In genomic region chrX:73921285-73921822, GRCm38 (mm10) we compare ENCODE assay signal across 9 mouse cellular contexts. TPM values are rescaled to one million over a fixed set of nuclear protein-coding genes. Genes with fewer than 3 reads are reported as not detected.
DNase-seq lines count a peak whose midpoint lies in the region; ATAC-seq and TF ChIP-seq lines count a peak whose summit lies in the region.
"Had no signal": no experiment of that assay in that cellular context is flagged by ENCODE, and none has a peak within 500 bp of the region (broad histone marks: within the 10 kb centered on the region; RNA-seq: fewer than 3 reads in every experiment).

No protein-coding gene starts in this region.

- H3K27ac ChIP-seq in gastrocnemius, adult 2 months: peak overlapping the region; percentile 91
- peak overlapping the region; percentile 75 for H3K27ac ChIP-seq in embryonic facial prominence, embryonic 15.5 days (replicated peaks)
- H3K27ac ChIP-seq in intestine, postnatal 0 days (ENCODE audit: low read depth, low read length): peak overlapping the region; percentile 46
- peak overlapping the region; percentile 83 for H3K27ac ChIP-seq in neural tube, embryonic 13.5 days (replicated peaks)

- no peaks in the 10 kb centered on the region for H3K4me1 ChIP-seq in embryonic facial prominence, embryonic 15.5 days
- no peaks in the 10 kb centered on the region for H3K4me1 ChIP-seq in intestine, postnatal 0 days (replicated peaks; ENCODE audit: control insufficient read depth, insufficient read depth, low read length)
- peaks cover 8% of the 10 kb centered on the region for H3K4me1 ChIP-seq in neural tube, embryonic 13.5 days (replicated peaks)

- no peaks in the 10 kb centered on the region for H3K27me3 ChIP-seq in embryonic facial prominence, embryonic 15.5 days
- H3K27me3 ChIP-seq in intestine, postnatal 0 days (replicated peaks; ENCODE audit: control insufficient read depth, insufficient read depth, low read length): no peaks in the 10 kb centered on the region
- H3K27me3 ChIP-seq in neural tube, embryonic 13.5 days: no peaks in the 10 kb centered on the region

- peak overlapping the region; percentile 85 for H3K4me3 ChIP-seq in gastrocnemius, adult 2 months
- peak overlapping the region; percentile 58 for H3K4me3 ChIP-seq in embryonic facial prominence, embryonic 15.5 days (replicated peaks)
- H3K4me3 ChIP-seq in intestine, postnatal 0 days (ENCODE audit: low read depth, low read length): peak overlapping the region; percentile 47
- peak overlapping the region; percentile 56 for H3K4me3 ChIP-seq in neural tube, embryonic 13.5 days

- peaks cover 8% of the 10 kb centered on the region; the same call in 1 of the 2 replicates for H3K36me3 ChIP-seq in embryonic facial prominence, embryonic 15.5 days
- H3K36me3 ChIP-seq in intestine, postnatal 0 days (ENCODE audit: control insufficient read depth, insufficient read depth): peaks cover 2% of the 10 kb centered on the region; the same call in 1 of the 2 replicates
- H3K36me3 ChIP-seq in neural tube, embryonic 13.5 days: peaks cover 9% of the 10 kb centered on the region; the same call in 1 of the 2 replicates

- H3K9ac ChIP-seq in embryonic facial prominence, embryonic 15.5 days: peak overlapping the region; percentile 51
- peak overlapping the region; percentile 48 for H3K9ac ChIP-seq in intestine, postnatal 0 days (ENCODE audit: low read depth, low read length)
- peak overlapping the region; percentile 76 for H3K9ac ChIP-seq in neural tube, embryonic 13.5 days

- TF ChIP-seq CTCF in gastrocnemius, adult 2 months (IDR thresholded peaks at IDR 0.05): no peak
- no peak for TF ChIP-seq CTCF in intestine, postnatal 0 days (IDR thresholded peaks at IDR 0.05; ENCODE audit: low read depth)

- DNase-seq in gastrocnemius, adult 2 months: no peak
- DNase-seq in gastrocnemius, postnatal 25 days: no peak
- peak; percentile 54 for DNase-seq in 3T3-L1 (ENCODE audit: low read depth, low spot score)
- no peak for DNase-seq in right cerebral cortex, postnatal 10 days (ENCODE audit: low spot score in 2 of 2)
- no peak for DNase-seq in frontal cortex, postnatal 36 days (ENCODE audit: low spot score in 2 of 2)

- 14% methylated on average over 34 of the region's 34 CpGs for WGBS in embryonic facial prominence, embryonic 15.5 days
- 15% methylated on average over 34 of the region's 34 CpGs for WGBS in intestine, postnatal 0 days
- 16% methylated on average over 34 of the region's 34 CpGs for WGBS in neural tube, embryonic 13.5 days

- intact Hi-C loops in gastrocnemius, adult 2 months (cut with DNase I): loop anchor here (5.0 kb wide), 1 partner anchor 41 kb away; no protein-coding TSS in a partner anchor

- no peaks in the 10 kb centered on the region for H3K9me3 ChIP-seq in embryonic facial prominence, embryonic 15.5 days (replicated peaks)
- H3K9me3 ChIP-seq in intestine, postnatal 0 days (ENCODE audit: control insufficient read depth): no peaks in the 10 kb centered on the region
- no peaks in the 10 kb centered on the region for H3K9me3 ChIP-seq in neural tube, embryonic 13.5 days

- H3K4me2 ChIP-seq in embryonic facial prominence, embryonic 15.5 days (replicated peaks): peak overlapping the region; percentile 68
- H3K4me2 ChIP-seq in intestine, postnatal 0 days (replicated peaks; ENCODE audit: low read depth): peak overlapping the region; percentile 62
- H3K4me2 ChIP-seq in neural tube, embryonic 13.5 days: peak overlapping the region; percentile 74

- peak; percentile 30; the same call in 1 of the 2 replicates for ATAC-seq in embryonic facial prominence, embryonic 15.5 days (ENCODE audit: insufficient number of reproducible peaks, low FRiP score, low TSS enrichment, low read depth)
- peak; percentile 35 for ATAC-seq in intestine, postnatal 0 days
- ATAC-seq in neural tube, embryonic 13.5 days (ENCODE audit: low read depth): peak; percentile 26

RNA-seq across cellular contexts. Expression of gene Arhgap4, which starts 0.3 kb away (rescaled TPM):
- under 1 TPM; 0.59 to 0.89 TPM for total RNA-seq in gastrocnemius, adult 2 months (2021)
- 1 to 10 TPM in 1 of 2 experiments, under 1 TPM in 1; 0.41 to 1.6 TPM for total RNA-seq in gastrocnemius, postnatal 25 days (2021)
- 4.1 and 5.1 TPM in 2 replicates for polyA plus RNA-seq in embryonic facial prominence, embryonic 15.5 days (2015; fragmentation: Nextera tagmentation; extraction: Ambion mirVana)
- polyA plus RNA-seq in intestine, postnatal 0 days (2015; fragmentation: Nextera tagmentation; extraction: Ambion mirVana): 2.5 and 2.7 TPM in 2 replicates
- 2.8 and 3.2 TPM in 2 replicates for polyA plus RNA-seq in neural tube, embryonic 13.5 days (2015; fragmentation: Nextera tagmentation; extraction: Ambion mirVana)

RNA-seq across cellular contexts. Expression of gene Naa10, which starts 0.4 kb away (rescaled TPM):
- total RNA-seq in gastrocnemius, adult 2 months (2021): 10 to 100 TPM; 51.2 to 63.4 TPM
- 10 to 100 TPM; 59.1 to 60.5 TPM for total RNA-seq in gastrocnemius, postnatal 25 days (2021)
- polyA plus RNA-seq in embryonic facial prominence, embryonic 15.5 days (2015; fragmentation: Nextera tagmentation; extraction: Ambion mirVana): 115 and 120 TPM in 2 replicates
- 76.6 and 76.7 TPM in 2 replicates for polyA plus RNA-seq in intestine, postnatal 0 days (2015; fragmentation: Nextera tagmentation; extraction: Ambion mirVana)
- polyA plus RNA-seq in neural tube, embryonic 13.5 days (2015; fragmentation: Nextera tagmentation; extraction: Ambion mirVana): 97.3 and 112 TPM in 2 replicates

RNA-seq across cellular contexts. Expression of gene Renbp, which starts 9.3 kb away (rescaled TPM):
- 1 to 10 TPM; 1.4 to 1.7 TPM for total RNA-seq in gastrocnemius, adult 2 months (2021)
- total RNA-seq in gastrocnemius, postnatal 25 days (2021): 1 to 10 TPM; 1.7 to 2.5 TPM
- polyA plus RNA-seq in embryonic facial prominence, embryonic 15.5 days (2015; fragmentation: Nextera tagmentation; extraction: Ambion mirVana): 33.1 and 42.3 TPM in 2 replicates
- polyA plus RNA-seq in intestine, postnatal 0 days (2015; fragmentation: Nextera tagmentation; extraction: Ambion mirVana): 788 and 922 TPM in 2 replicates
- polyA plus RNA-seq in neural tube, embryonic 13.5 days (2015; fragmentation: Nextera tagmentation; extraction: Ambion mirVana): 13.2 and 14.3 TPM in 2 replicates

RNA-seq across cellular contexts. Expression of gene L1cam, which starts 25.4 kb away (rescaled TPM):
- total RNA-seq in gastrocnemius, adult 2 months (2021): 1 to 10 TPM; 2.3 to 3.2 TPM
- 1 to 10 TPM; 1.2 to 2.3 TPM for total RNA-seq in gastrocnemius, postnatal 25 days (2021)
- polyA plus RNA-seq in embryonic facial prominence, embryonic 15.5 days (2015; fragmentation: Nextera tagmentation; extraction: Ambion mirVana): 4.4 and 7.2 TPM in 2 replicates
- polyA plus RNA-seq in intestine, postnatal 0 days (2015; fragmentation: Nextera tagmentation; extraction: Ambion mirVana): 3.1 and 3.2 TPM in 2 replicates
- 97.6 and 98.7 TPM in 2 replicates for polyA plus RNA-seq in neural tube, embryonic 13.5 days (2015; fragmentation: Nextera tagmentation; extraction: Ambion mirVana)
- total RNA-seq: hematopoietic stem cell, adult 5-6 weeks had no signal

RNA-seq across cellular contexts. Expression of gene Avpr2, which starts 29.5 kb away (rescaled TPM):
- not detected for total RNA-seq in gastrocnemius, adult 2 months (2021)
- total RNA-seq in gastrocnemius, postnatal 25 days (2021): not detected
- polyA plus RNA-seq in embryonic facial prominence, embryonic 15.5 days (2015; fragmentation: Nextera tagmentation; extraction: Ambion mirVana): 0.11 and 0.16 TPM in 2 replicates
- 0.12 TPM in 1 of 2 replicates, not detected in the other for polyA plus RNA-seq in intestine, postnatal 0 days (2015; fragmentation: Nextera tagmentation; extraction: Ambion mirVana)
- 0.14 and 0.15 TPM in 2 replicates for polyA plus RNA-seq in neural tube, embryonic 13.5 days (2015; fragmentation: Nextera tagmentation; extraction: Ambion mirVana)

Comparison
In these comparisons a context has a peak if more than half of its experiments do, and no peak if none do; other contexts are left out.
1. RNA of gene Renbp, which starts 9.3 kb away (polyA plus RNA-seq): 788 to 922 TPM in intestine, postnatal 0 days; 33.1 to 42.3 TPM in embryonic facial prominence, embryonic 15.5 days and 13.2 to 14.3 TPM in neural tube, embryonic 13.5 days; every median in the first group is over 10 times any median in the second.
2. Peak in every context shown above with its lines, with median percentiles within 50 percentile points of each other: H3K27ac ChIP-seq, H3K4me3 ChIP-seq, ATAC-seq, H3K4me2 ChIP-seq and H3K9ac ChIP-seq.